In the genomic region with DNA sequence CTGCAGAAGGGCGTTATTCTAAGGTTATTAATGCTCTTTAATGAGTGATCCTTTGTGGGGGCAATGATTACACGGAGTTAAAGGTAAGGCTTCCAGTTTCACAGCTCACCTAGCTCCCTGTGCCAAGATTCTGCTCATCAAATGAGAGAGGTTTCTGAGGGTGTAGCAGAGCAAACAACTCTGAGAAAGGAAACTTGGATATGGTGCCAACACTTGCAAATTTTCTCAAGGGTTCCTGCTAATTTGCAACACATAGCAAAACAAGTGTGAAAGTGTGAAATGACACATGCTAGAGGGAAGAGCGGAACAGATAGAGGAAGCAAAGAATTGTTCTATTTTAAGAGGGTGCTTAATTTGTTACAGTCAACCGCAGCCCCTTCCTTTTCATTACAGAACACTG, we compare ENCODE assay signal across 19 mouse cellular contexts.
A peak's percentile ranks its signal among the peaks of the same experiment; 100 is the strongest.
DNase-seq lines count a peak whose midpoint lies in the region; ATAC-seq lines count a peak whose summit lies in the region.
"Had no signal": no experiment of that assay in that cellular context is flagged by ENCODE, and none has a peak within 500 bp of the region (broad histone marks: within the 10 kb centered on the region; RNA-seq: fewer than 3 reads in every experiment).

No protein-coding gene starts in this region.

- DNase-seq in frontal cortex, adult 2 months (ENCODE audit: extremely low spot score in 1 of 2, low spot score in 1 of 2) = peak; percentile 24 to 73
- DNase-seq in frontal cortex, postnatal 14 days (ENCODE audit: low spot score in 2 of 2) = no peak
- peak; percentile 39 for DNase-seq in right cerebral cortex, adult 18-20 months
- DNase-seq in right cerebral cortex, postnatal 25 days = no peak
- DNase-seq in heart, adult 11 months = no peak
- DNase-seq in layer of hippocampus, adult 18-20 months (ENCODE audit: low spot score in 2 of 2) = no peak
- DNase-seq: adrenal gland, adult 8-10 months; cerebellum, adult 8-10 months; embryo, embryonic 11 days; gastrocnemius, postnatal 10 days; lung, postnatal 10 days had no signal

- no peak overlapping the region for H3K4me3 ChIP-seq in forebrain, embryonic 15.5 days
- H3K4me3 ChIP-seq: erythroblast, embryonic 14.5 days; liver, embryonic 12.5 days; midbrain, embryonic 10.5 days; neural tube, embryonic 15.5 days had no signal

- H3K36me3 ChIP-seq in forebrain, embryonic 15.5 days = no peaks in the 10 kb centered on the region
- H3K36me3 ChIP-seq: G1E; liver, embryonic 12.5 days; midbrain, embryonic 10.5 days; neural tube, embryonic 15.5 days had no signal

- peak; percentile 66 for ATAC-seq in forebrain, embryonic 15.5 days (replicated peaks)
- peak; percentile 53; the same call in 1 of the 2 replicates for ATAC-seq in neutrophil, adult 5-6 weeks (ENCODE audit: extremely low read depth, insufficient number of reproducible peaks, low FRiP score, poor library complexity, severe bottlenecking)
- ATAC-seq: liver, embryonic 12.5 days had no signal

- H3K9ac ChIP-seq in forebrain, embryonic 15.5 days (replicated peaks) = no peak overlapping the region
- H3K9ac ChIP-seq: liver, embryonic 12.5 days; neural tube, embryonic 15.5 days had no signal

- H3K4me1 ChIP-seq in forebrain, embryonic 15.5 days = peaks cover 27% of the 10 kb centered on the region
- H3K4me1 ChIP-seq: liver, embryonic 12.5 days; midbrain, embryonic 10.5 days had no signal

- no peaks in the 10 kb centered on the region for H3K27me3 ChIP-seq in forebrain, embryonic 15.5 days
- H3K27me3 ChIP-seq: liver, embryonic 12.5 days; neural tube, embryonic 15.5 days had no signal

- H3K27ac ChIP-seq in forebrain, embryonic 15.5 days (replicated peaks) = peak overlapping the region; percentile 31; the same call in 1 of the 2 replicates
- H3K27ac ChIP-seq: liver, embryonic 12.5 days; midbrain, embryonic 10.5 days; neural tube, embryonic 15.5 days had no signal

- no peak overlapping the region for H3K4me2 ChIP-seq in forebrain, embryonic 15.5 days (replicated peaks)
- H3K4me2 ChIP-seq: heart, embryonic 11.5 days; liver, embryonic 12.5 days; neural tube, embryonic 15.5 days had no signal

- no peaks in the 10 kb centered on the region for H3K9me3 ChIP-seq in forebrain, embryonic 15.5 days
- H3K9me3 ChIP-seq: G1E; liver, embryonic 12.5 days; midbrain, embryonic 10.5 days; neural tube, embryonic 15.5 days had no signal

- 22% methylated on average over 4 of the region's 4 CpGs for WGBS in forebrain, embryonic 15.5 days

Comparison
In these comparisons a context has a peak if more than half of its experiments do, and no peak if none do; other contexts are left out.
1. DNase-seq: peak in frontal cortex, adult 2 months (2 of 2) and right cerebral cortex, adult 18-20 months (single experiment); none in frontal cortex, postnatal 14 days (0 of 2), right cerebral cortex, postnatal 25 days (single experiment), heart, adult 11 months (single experiment) and layer of hippocampus, adult 18-20 months (0 of 2).